Mouse (Mus musculus): ENCODE data around the gene Dock4.

GRCm38 (mm10) chr12:40715174-40715573 lies 269.4 kb downstream of the Dock4 start:
- no peak for TF ChIP-seq POLR2A (IDR thresholded peaks at IDR 0.05; ENCODE audit: extremely low read depth, insufficient read depth, low read length)
- no peak for TF ChIP-seq CTCF (IDR thresholded peaks at IDR 0.05; ENCODE audit: extremely low read depth, insufficient read depth, low read length)

Data from cortical plate, adult 2 months (tissue).